Mouse (Mus musculus): Measurements from ENCODE around the gene Olfr195. TPM values are rescaled to one million over a fixed set of nuclear protein-coding genes. Genes with fewer than 3 reads are reported as not detected.

Olfr195 gene
- polyA plus RNA-seq (2012; ENCODE audit: low replicate concordance), result not detected in 2 replicates

GRCm38 (mm10) chr16:59146746-59147145, at the start of gene Olfr195:
TSS of gene Olfr195 (plus strand) at chr16:59147046.

GRCm38 (mm10) chr16:59111781-59112180, 35.1 kb upstream of the Olfr195 start, which contains the start of gene Olfr193:
TSS of gene Olfr193 (minus strand) at chr16:59111881.

GRCm38 (mm10) chr16:59120969-59121368, 25.9 kb upstream of the Olfr195 start, which contains the start of gene Olfr194:
TSS of gene Olfr194 (minus strand) at chr16:59121069.

GRCm38 (mm10) chr16:59170354-59170753, 23.5 kb downstream of the Olfr195 start, which contains the start of gene Olfr196:
TSS of gene Olfr196 (minus strand) at chr16:59170454.

Other genes with a start within 250 kb of the Olfr195 start
- gene Olfr181, start 218.3 kb upstream of the Olfr195 start, polyA plus RNA-seq (2012; ENCODE audit: low replicate concordance), result not detected in 2 replicates
- not detected in 2 replicates for gene Olfr180, start 217.7 kb upstream of the Olfr195 start, polyA plus RNA-seq (2012; ENCODE audit: low replicate concordance)
- not detected in 2 replicates for gene Olfr183, start 151.7 kb upstream of the Olfr195 start, polyA plus RNA-seq (2012; ENCODE audit: low replicate concordance)
- not detected in 2 replicates for gene Olfr186, start 116.8 kb upstream of the Olfr195 start, polyA plus RNA-seq (2012; ENCODE audit: low replicate concordance)
- not detected in 2 replicates for gene Olfr187, start 107.3 kb upstream of the Olfr195 start, polyA plus RNA-seq (2012; ENCODE audit: low replicate concordance)
- not detected in 2 replicates for gene Olfr190, start 69.0 kb upstream of the Olfr195 start, polyA plus RNA-seq (2012; ENCODE audit: low replicate concordance)
- not detected in 2 replicates for gene Olfr191, start 57.2 kb upstream of the Olfr195 start, polyA plus RNA-seq (2012; ENCODE audit: low replicate concordance)
- gene Olfr193, start 35.2 kb upstream of the Olfr195 start, polyA plus RNA-seq (2012; ENCODE audit: low replicate concordance), result not detected in 2 replicates
- not detected in 2 replicates for gene Olfr194, start 26.0 kb upstream of the Olfr195 start, polyA plus RNA-seq (2012; ENCODE audit: low replicate concordance)
- 0.14 TPM in 1 of 2 replicates, not detected in the other for gene Olfr196, start 23.4 kb downstream of the Olfr195 start, polyA plus RNA-seq (2012; ENCODE audit: low replicate concordance)
- gene Olfr198, start 56.5 kb downstream of the Olfr195 start, polyA plus RNA-seq (2012; ENCODE audit: low replicate concordance), result not detected in 2 replicates
- gene Olfr199, start 72.7 kb downstream of the Olfr195 start, polyA plus RNA-seq (2012; ENCODE audit: low replicate concordance), result not detected in 2 replicates
- not detected in 2 replicates for gene Olfr201, start 125.6 kb downstream of the Olfr195 start, polyA plus RNA-seq (2012; ENCODE audit: low replicate concordance)
- gene Olfr202, start 139.7 kb downstream of the Olfr195 start, polyA plus RNA-seq (2012; ENCODE audit: low replicate concordance), result not detected in 2 replicates
- not detected in 2 replicates for gene Olfr203, start 151.8 kb downstream of the Olfr195 start, polyA plus RNA-seq (2012; ENCODE audit: low replicate concordance)
- not detected in 2 replicates for gene Olfr204, start 171.2 kb downstream of the Olfr195 start, polyA plus RNA-seq (2012; ENCODE audit: low replicate concordance)
- not detected in 2 replicates for gene Olfr205, start 184.1 kb downstream of the Olfr195 start, polyA plus RNA-seq (2012; ENCODE audit: low replicate concordance)
- gene Olfr206, start 202.2 kb downstream of the Olfr195 start, polyA plus RNA-seq (2012; ENCODE audit: low replicate concordance), result not detected in 2 replicates
- gene Olfr209, start 216.9 kb downstream of the Olfr195 start, polyA plus RNA-seq (2012; ENCODE audit: low replicate concordance), result not detected in 2 replicates